Mouse (Mus musculus): ENCODE results near the gene Snap23. TPM values are rescaled to one million over a fixed set of nuclear protein-coding genes. Genes with fewer than 3 reads are reported as not detected.

The Snap23 gene
- 100 to 1,000 TPM; 119 to 145 TPM for total RNA-seq (2023)

DNA sequence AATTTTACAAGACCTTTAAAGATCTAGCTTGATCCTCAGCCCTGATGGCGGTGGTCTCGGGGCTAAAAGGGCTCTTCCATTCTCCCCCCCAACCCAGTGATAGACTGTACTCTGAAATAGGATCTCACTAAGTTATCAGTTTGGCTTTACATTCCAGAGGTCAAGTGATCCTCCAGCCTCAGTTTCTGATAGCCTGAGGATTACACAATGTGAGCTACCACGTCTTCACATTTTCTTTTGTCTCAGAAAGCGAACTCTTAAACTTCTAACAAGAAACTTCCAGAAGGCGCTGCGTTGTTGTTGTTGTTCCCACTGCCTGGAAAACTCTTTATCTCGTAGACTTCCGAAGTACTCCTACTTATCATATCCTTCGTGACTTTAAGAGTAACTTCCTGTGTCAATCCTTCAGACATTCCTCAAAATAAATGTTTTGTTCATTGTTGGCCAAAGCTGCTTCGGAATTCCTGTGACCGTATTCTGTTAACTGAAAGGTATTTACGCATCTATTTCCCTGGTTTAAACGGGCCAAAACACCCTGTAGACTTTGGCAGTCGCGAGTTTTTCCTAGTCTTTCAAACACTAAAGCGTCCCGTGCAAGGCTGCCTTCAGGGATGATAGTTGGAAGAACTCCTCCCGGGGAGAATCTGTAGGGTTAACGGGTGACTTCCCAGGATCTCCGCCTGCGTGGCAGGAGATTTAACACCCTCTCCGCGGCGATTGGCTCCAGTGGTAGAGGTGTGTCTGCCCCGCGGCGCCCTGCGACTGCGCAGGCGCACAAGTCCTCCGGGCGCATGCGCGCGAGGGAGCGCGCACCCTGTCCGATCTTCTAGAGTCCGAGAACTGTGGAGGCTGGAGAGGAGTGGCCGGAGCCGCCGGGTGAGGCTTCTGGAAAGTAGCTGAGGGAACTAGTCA lies at the start of gene Snap23:
Gene Snap23 (plus strand): TSS at position 786 of the 912 bp plus-strand sequence.

DNA sequence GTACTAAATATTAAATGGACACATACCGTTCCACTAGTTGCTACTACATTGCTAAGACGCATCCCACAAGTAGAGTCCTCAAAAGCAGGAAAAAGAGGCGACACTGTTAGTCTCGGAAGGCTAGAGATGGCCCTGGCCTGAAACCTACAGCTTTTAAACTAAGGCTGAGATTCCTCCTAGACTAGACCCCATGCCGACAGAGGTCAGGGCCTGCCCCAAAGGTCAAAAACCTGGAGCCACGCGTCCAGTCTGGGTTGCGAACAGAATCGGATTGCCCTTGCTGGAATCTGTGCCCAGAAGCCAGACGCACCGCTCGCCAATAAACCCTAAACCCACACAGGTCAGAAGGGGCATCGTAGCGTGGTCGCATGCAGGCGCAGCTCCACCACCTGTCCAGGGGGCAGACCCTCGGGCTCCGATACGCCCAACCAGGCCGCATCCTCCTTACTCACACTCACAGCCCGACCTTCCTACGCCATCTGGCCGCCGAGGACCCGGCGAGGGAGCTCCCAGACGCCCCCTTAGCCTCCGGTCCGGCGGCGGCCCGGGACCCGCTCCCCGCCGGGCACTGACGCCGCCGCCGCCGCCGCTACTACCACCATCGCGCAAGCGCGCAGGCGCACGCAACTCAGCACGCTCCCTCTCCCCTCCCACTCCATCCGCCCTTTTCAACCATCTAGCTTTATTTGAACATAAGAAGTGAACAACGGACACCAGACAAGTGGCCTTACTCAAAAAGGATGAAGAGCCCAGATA lies 4.1 kb upstream of the Snap23 start, which contains the start of gene Zfp106:
Gene Zfp106 (minus strand): TSS at position 609 of the 756 bp plus-strand sequence.

DNA sequence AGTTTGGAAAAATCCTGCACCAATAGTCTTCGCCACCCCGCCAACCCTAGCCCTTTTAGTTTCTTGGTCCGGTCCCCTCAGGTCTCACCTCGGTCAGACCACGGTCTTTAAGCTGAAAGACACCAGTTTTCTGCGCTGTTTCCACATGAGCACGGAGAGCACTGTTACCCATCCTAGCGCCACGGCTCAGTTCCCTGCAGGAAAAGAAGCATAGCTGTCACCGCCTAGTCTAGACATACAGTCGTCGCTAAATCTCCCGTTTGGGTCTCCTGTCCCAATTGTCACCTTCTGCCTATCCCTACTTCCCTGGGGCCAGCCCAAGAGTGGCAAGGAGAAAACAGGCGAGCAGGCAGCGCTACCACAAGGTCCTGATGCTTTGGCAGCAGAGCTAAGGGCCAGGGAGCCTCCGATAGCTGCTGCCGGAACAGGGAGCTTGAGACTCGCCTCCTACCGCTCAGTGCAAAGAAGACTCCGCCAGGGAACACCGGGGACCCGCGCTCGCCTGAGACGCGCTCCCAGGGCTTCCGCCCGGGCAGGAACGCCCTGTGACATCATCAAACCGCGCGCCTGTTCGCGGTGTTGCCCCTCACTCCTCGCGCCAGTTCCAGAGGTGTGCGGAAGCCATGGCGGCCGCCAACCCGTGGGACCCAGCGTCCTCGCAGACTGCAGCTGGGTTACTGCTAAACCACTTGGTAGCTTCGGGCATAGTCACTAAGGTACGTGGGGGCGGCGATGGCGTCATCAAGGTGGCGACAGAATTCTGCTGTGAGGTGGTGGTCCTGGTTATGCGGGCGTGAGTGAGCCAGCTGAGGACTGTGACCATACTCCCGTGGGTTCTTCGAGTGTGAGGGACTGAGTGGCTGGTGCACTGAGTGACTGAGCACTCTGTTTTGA lies 41.6 kb downstream of the Snap23 start, which contains the start of the genes Haus2 and Lrrc57:
Gene Haus2 (plus strand): TSS at position 554 of the 894 bp plus-strand sequence.
Gene Lrrc57 (minus strand): TSS at position 691 of the 894 bp plus-strand sequence.

GRCm38 (mm10) chr2:120628886-120629735 lies 61.6 kb downstream of the Snap23 start, which contains the start of gene Stard9:
TSS of gene Stard9 (plus strand) at chr2:120629121.

Other genes starting within 250 kb of the Snap23 start
- 10 to 100 TPM; 30.3 to 35.3 TPM for gene Vps39, start 214.5 kb upstream of the Snap23 start, total RNA-seq (2023)
- 10 to 100 TPM; 11.9 to 15.3 TPM for gene Ganc, start 163.8 kb upstream of the Snap23 start, total RNA-seq (2023)
- 10 to 100 TPM; 25.2 to 28.5 TPM for gene Tmem87a, start 163.6 kb upstream of the Snap23 start, total RNA-seq (2023)
- gene Capn3, start 111.7 kb upstream of the Snap23 start, total RNA-seq (2023): under 1 TPM; 0.16 to 0.31 TPM
- 10 to 100 TPM; 74.4 to 82.8 TPM for gene Zfp106, start 3.8 kb upstream of the Snap23 start, total RNA-seq (2023)
- 10 to 100 TPM; 13.4 to 14.3 TPM for gene Haus2, start 41.7 kb downstream of the Snap23 start, total RNA-seq (2023)
- gene Lrrc57, start 41.8 kb downstream of the Snap23 start, total RNA-seq (2023): 10 to 100 TPM; 18.6 to 20.7 TPM
- gene Stard9, start 61.5 kb downstream of the Snap23 start, total RNA-seq (2023): 10 to 100 TPM; 12.4 to 18.7 TPM

Data from neutrophil, adult 59 days (primary cell).